Mouse (Mus musculus): ENCODE results near the gene Rsg1. TPM values are rescaled to one million over a fixed set of nuclear protein-coding genes. Genes with fewer than 3 reads are reported as not detected.

The Rsg1 gene
- polyA plus RNA-seq, 1 experiment from 2014 or later = 8.5 TPM

- Histone ChIP-seq H3K27ac (ENCODE audit: low read depth, low read length) (no peak overlapping the region), H3K4me3 (ENCODE audit: low read depth, low read length) (no peak overlapping the region), H3K4me2 (ENCODE audit: low read depth, low read length) (no peak overlapping the region), H3K9ac (replicated peaks; ENCODE audit: low read depth, low read length) (no peak overlapping the region), H3K36me3 (ENCODE audit: control insufficient read depth, insufficient read depth, low read length) (no peaks in the 10 kb centered on the region), H3K4me1 (ENCODE audit: control insufficient read depth, insufficient read depth, low read length) (peaks cover 27% of the 10 kb centered on the region), H3K27me3 (ENCODE audit: control insufficient read depth, insufficient read depth, low read length) (peaks cover 30% of the 10 kb centered on the region), H3K9me3 (ENCODE audit: control insufficient read depth, low read length) (no peaks in the 10 kb centered on the region)
- WGBS = 35% methylated on average over 15 of the region's 15 CpGs
- no peak for ATAC-seq (ENCODE audit: low read depth)
Observed at GRCm38 (mm10) chr4:141241861-141242260, 28.1 kb downstream of the Rsg1 start.

GRCm38 (mm10) chr4:141242651-141243241, 29.0 kb downstream of the Rsg1 start:
- WGBS = 6% methylated on average over 9 of the region's 11 CpGs
- no peaks in the 10 kb centered on the region for H3K36me3 ChIP-seq (ENCODE audit: control insufficient read depth, insufficient read depth, low read length)
- no peak overlapping the region for H3K4me2 ChIP-seq (ENCODE audit: low read depth, low read length)
- no peak overlapping the region for H3K4me3 ChIP-seq (ENCODE audit: low read depth, low read length)
- ATAC-seq (ENCODE audit: low read depth) = no peak
- H3K27ac ChIP-seq (ENCODE audit: low read depth, low read length) = no peak overlapping the region
- peaks cover 36% of the 10 kb centered on the region for H3K4me1 ChIP-seq (ENCODE audit: control insufficient read depth, insufficient read depth, low read length)
- H3K9ac ChIP-seq (replicated peaks; ENCODE audit: low read depth, low read length) = no peak overlapping the region
- H3K27me3 ChIP-seq (ENCODE audit: control insufficient read depth, insufficient read depth, low read length) = peaks cover 37% of the 10 kb centered on the region
- no peaks in the 10 kb centered on the region for H3K9me3 ChIP-seq (ENCODE audit: control insufficient read depth, low read length)

GRCm38 (mm10) chr4:141243636-141244035, 29.9 kb downstream of the Rsg1 start:
- WGBS = 67% methylated on average over 5 of the region's 5 CpGs
- ATAC-seq (ENCODE audit: low read depth) = no peak
- H3K36me3 ChIP-seq (ENCODE audit: control insufficient read depth, insufficient read depth, low read length) = no peaks in the 10 kb centered on the region
- H3K4me1 ChIP-seq (ENCODE audit: control insufficient read depth, insufficient read depth, low read length) = peaks cover 37% of the 10 kb centered on the region
- no peak overlapping the region for H3K4me2 ChIP-seq (ENCODE audit: low read depth, low read length)
- H3K27ac ChIP-seq (ENCODE audit: low read depth, low read length) = no peak overlapping the region
- H3K4me3 ChIP-seq (ENCODE audit: low read depth, low read length) = no peak overlapping the region
- H3K9me3 ChIP-seq (ENCODE audit: control insufficient read depth, low read length) = no peaks in the 10 kb centered on the region
- peaks cover 40% of the 10 kb centered on the region for H3K27me3 ChIP-seq (ENCODE audit: control insufficient read depth, insufficient read depth, low read length)
- H3K9ac ChIP-seq (replicated peaks; ENCODE audit: low read depth, low read length) = no peak overlapping the region

- no peak overlapping the region for H3K9ac ChIP-seq (replicated peaks; ENCODE audit: low read depth, low read length)
- 43% methylated on average over 5 of the region's 5 CpGs for WGBS
- no peak for ATAC-seq (ENCODE audit: low read depth)
- H3K27ac ChIP-seq (ENCODE audit: low read depth, low read length) = peak overlapping the region; percentile 65; the same call in 1 of the 2 replicates
- H3K27me3 ChIP-seq (ENCODE audit: control insufficient read depth, insufficient read depth, low read length) = peaks cover 43% of the 10 kb centered on the region
- peaks cover 31% of the 10 kb centered on the region for H3K4me1 ChIP-seq (ENCODE audit: control insufficient read depth, insufficient read depth, low read length)
- H3K36me3 ChIP-seq (ENCODE audit: control insufficient read depth, insufficient read depth, low read length) = no peaks in the 10 kb centered on the region
- no peaks in the 10 kb centered on the region for H3K9me3 ChIP-seq (ENCODE audit: control insufficient read depth, low read length)
- no peak overlapping the region for H3K4me2 ChIP-seq (ENCODE audit: low read depth, low read length)
- H3K4me3 ChIP-seq (ENCODE audit: low read depth, low read length) = no peak overlapping the region
Observed at GRCm38 (mm10) chr4:141244401-141244800, 30.6 kb downstream of the Rsg1 start.

DNA sequence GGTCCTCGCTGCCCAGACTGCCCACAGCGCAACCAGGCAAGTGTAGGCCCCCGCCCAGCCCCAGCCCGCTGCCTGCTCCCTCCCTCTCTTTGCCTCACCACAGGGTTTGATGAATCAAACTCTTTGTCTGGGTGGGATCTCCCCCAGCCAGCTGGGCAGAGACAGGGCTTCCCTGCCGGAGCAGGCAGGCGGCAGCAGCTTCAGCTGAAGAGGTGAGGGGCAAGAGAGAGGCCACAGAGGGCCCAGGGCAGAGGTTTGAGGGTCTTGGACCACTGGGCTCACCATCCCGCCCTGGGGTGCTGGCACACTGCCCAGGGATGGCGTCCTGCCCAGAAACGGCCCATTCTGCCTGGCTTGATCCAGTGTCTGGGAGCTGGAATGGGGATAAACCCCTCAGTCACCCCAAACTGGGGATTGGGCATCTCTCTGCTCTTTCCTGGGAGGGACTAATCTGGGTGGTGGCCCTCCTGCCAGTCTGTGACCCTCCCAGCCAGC, 31.2 kb downstream of the Rsg1 start:
- Histone ChIP-seq H3K9ac (replicated peaks; ENCODE audit: low read depth, low read length) (no peak overlapping the region), H3K4me1 (ENCODE audit: control insufficient read depth, insufficient read depth, low read length) (peaks cover 27% of the 10 kb centered on the region), H3K4me2 (ENCODE audit: low read depth, low read length) (no peak overlapping the region), H3K4me3 (ENCODE audit: low read depth, low read length) (no peak overlapping the region), H3K27ac (ENCODE audit: low read depth, low read length) (peak overlapping the region; percentile 65), H3K27me3 (ENCODE audit: control insufficient read depth, insufficient read depth, low read length) (peaks cover 46% of the 10 kb centered on the region), H3K36me3 (ENCODE audit: control insufficient read depth, insufficient read depth, low read length) (no peaks in the 10 kb centered on the region), H3K9me3 (ENCODE audit: control insufficient read depth, low read length) (no peaks in the 10 kb centered on the region)
- ATAC-seq (ENCODE audit: low read depth) = peak; percentile 38
- WGBS = 10% methylated on average over 9 of the region's 9 CpGs

GRCm38 (mm10) chr4:141246089-141246997, 32.6 kb downstream of the Rsg1 start:
- peaks cover 35% of the 10 kb centered on the region for H3K27me3 ChIP-seq (ENCODE audit: control insufficient read depth, insufficient read depth, low read length)
- peaks cover 25% of the 10 kb centered on the region for H3K4me1 ChIP-seq (ENCODE audit: control insufficient read depth, insufficient read depth, low read length)
- no peak overlapping the region for H3K9ac ChIP-seq (replicated peaks; ENCODE audit: low read depth, low read length)
- no peaks in the 10 kb centered on the region for H3K36me3 ChIP-seq (ENCODE audit: control insufficient read depth, insufficient read depth, low read length)
- WGBS = 21% methylated on average over 24 of the region's 24 CpGs
- H3K9me3 ChIP-seq (ENCODE audit: control insufficient read depth, low read length) = no peaks in the 10 kb centered on the region
- H3K4me3 ChIP-seq (ENCODE audit: low read depth, low read length) = no peak overlapping the region
- no peak for ATAC-seq (ENCODE audit: low read depth)
- no peak overlapping the region for H3K27ac ChIP-seq (ENCODE audit: low read depth, low read length)
- peak overlapping the region; percentile 49; the same call in 1 of the 2 replicates for H3K4me2 ChIP-seq (ENCODE audit: low read depth, low read length)

DNA sequence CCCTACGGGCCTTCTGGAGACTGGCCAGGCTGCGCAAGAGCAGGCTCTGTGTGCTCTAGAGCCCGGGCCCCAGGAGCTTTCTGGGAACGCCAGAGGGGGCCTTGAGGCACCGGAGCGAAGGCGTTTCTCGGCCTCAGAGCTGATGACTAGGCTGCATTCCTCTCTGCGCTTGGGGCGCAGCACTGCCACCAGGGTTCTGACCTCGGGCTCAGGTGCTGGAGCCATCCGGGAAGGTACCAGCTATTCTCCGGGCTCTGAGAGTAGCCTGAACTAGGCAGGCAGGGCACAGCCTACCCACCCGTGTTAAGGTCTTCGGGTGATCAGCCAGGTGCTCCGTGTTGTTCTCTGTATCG, 33.2 kb downstream of the Rsg1 start:
- no peak overlapping the region; the same call in 1 of the 2 replicates for H3K4me3 ChIP-seq (ENCODE audit: low read depth, low read length)
- WGBS = 1% methylated on average over 17 of the region's 17 CpGs
- peaks cover 25% of the 10 kb centered on the region for H3K4me1 ChIP-seq (ENCODE audit: control insufficient read depth, insufficient read depth, low read length)
- H3K36me3 ChIP-seq (ENCODE audit: control insufficient read depth, insufficient read depth, low read length) = no peaks in the 10 kb centered on the region
- peak overlapping the region; percentile 49 for H3K4me2 ChIP-seq (ENCODE audit: low read depth, low read length)
- no peak overlapping the region for H3K27ac ChIP-seq (ENCODE audit: low read depth, low read length)
- peaks cover 29% of the 10 kb centered on the region for H3K27me3 ChIP-seq (ENCODE audit: control insufficient read depth, insufficient read depth, low read length)
- H3K9ac ChIP-seq (replicated peaks; ENCODE audit: low read depth, low read length) = no peak overlapping the region
- no peaks in the 10 kb centered on the region for H3K9me3 ChIP-seq (ENCODE audit: control insufficient read depth, low read length)
- ATAC-seq (ENCODE audit: low read depth) = no peak

- Histone ChIP-seq H3K27me3 (ENCODE audit: control insufficient read depth, insufficient read depth, low read length) (peaks cover 24% of the 10 kb centered on the region), H3K27ac (ENCODE audit: low read depth, low read length) (no peak overlapping the region), H3K4me2 (ENCODE audit: low read depth, low read length) (peak overlapping the region; percentile 49), H3K9ac (replicated peaks; ENCODE audit: low read depth, low read length) (0 out of 2 replicates have a peak overlapping the region, but pooled peaks have one; percentile 21), H3K4me1 (ENCODE audit: control insufficient read depth, insufficient read depth, low read length) (peaks cover 21% of the 10 kb centered on the region), H3K9me3 (ENCODE audit: control insufficient read depth, low read length) (no peaks in the 10 kb centered on the region), H3K4me3 (ENCODE audit: low read depth, low read length) (peak overlapping the region; percentile 32), H3K36me3 (ENCODE audit: control insufficient read depth, insufficient read depth, low read length) (no peaks in the 10 kb centered on the region)
- no peak for ATAC-seq (ENCODE audit: low read depth)
- under 1% methylated on average over 51 of the region's 60 CpGs for WGBS
Observed at GRCm38 (mm10) chr4:141247776-141248613, 34.2 kb downstream of the Rsg1 start.

Measured in neural tube, embryonic 14.5 days (tissue).